Mouse (Mus musculus): Measurements from ENCODE around the gene Smarca4.
"Not testable (repeated sequence)": the region's sequence is repeated elsewhere in the genome, so short reads cannot be mapped to it uniquely, and the experiment has no call there.

Smarca4 gene

DNA sequence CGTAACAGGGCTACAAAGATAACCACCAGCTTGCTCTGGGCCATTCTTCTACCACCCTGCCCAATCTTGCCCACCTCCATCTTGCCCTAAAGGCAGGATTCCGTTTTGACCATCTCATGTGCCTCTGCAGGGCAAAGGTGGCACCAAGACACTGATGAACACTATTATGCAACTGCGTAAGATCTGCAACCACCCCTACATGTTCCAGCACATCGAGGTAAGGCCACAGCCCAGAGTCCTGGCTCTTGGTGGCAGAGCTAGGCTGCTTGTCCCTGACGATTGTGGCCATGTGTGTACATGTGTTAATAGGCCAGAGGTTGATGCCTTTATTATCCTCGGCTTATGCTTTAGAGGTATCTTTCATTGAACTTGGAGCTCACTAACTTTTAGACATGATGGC is 54.4 kb downstream of the Smarca4 start:
- no peak for DNase-seq

DNA sequence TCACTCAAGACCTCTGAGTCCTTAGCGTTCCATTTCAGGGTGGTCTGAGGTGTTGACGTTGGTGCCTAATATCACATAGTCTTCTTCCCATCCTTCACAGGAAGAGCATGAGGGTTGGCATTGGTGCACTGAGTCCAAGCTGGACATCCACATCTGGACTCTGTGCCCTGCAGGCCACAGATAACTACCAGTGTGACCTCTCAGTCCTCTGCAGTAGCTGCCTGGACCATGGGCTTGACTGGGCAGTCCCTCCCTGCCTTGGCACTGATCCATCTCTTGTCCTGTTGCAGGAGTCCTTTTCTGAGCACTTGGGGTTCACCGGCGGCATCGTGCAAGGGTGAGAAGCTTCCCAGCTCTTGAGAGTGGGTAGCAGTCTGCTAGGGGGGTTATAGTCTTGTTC is 55.8 kb downstream of the Smarca4 start:
- DNase-seq, result no peak

DNA sequence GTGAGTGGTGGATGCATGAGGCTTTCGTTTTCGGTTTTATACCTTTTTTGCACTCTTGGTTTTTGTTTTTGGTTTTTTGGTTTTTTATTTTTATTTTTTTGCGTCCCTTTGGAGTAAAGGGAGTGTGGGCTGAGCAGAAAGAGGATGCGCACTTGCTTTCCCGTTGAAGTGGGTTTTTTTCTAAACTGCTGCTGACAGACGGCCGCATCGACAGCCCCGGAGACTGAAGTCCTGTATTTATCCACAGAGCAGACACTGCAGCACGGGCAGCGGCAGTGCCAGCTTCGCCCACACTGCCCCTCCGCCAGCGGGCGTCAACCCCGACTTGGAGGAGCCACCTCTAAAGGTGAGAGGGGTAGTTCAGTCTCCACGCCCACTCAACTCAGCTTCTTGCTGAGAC is 61.7 kb downstream of the Smarca4 start:
- DNase-seq, result no peak

DNA sequence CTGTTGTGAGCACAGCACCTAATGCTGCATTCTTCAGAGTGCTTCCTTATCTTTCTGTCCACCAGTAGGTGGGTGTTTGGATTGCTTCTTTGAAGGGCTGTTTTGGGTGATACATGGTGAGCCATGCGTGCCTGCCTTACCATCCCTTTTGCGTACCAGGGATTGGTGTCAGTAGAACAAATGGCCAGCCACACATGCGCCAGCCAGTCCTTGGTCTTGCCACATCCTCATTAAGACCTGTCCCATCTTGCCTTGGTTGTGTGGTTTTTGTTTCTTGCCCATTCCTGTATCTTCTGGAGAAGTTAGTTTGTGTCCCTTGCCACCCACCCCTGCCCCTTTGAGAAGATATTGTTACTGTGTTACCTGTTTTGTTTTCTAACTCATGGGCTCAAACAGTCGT is 64.5 kb downstream of the Smarca4 start:
- DNase-seq, result no peak

DNA sequence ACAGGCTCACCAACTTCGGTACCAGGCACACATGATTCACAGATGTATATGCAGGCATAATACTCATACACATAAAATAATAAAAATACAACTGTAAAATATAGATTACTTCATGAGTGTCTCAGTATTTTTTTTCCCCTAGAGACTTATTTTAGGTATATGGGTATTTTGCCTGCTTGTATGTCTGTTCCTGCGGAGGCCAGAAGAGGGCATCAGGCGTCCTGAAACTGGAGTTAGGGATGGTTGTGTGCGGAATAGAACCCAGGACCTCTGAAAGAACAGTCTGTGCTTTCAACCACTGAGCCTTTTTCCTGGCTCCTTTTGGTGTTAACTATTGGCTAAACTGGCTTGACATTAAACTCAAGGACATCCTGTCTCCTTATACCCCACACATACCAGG is 66.9 kb downstream of the Smarca4 start:
- DNase-seq, result no peak

DNA sequence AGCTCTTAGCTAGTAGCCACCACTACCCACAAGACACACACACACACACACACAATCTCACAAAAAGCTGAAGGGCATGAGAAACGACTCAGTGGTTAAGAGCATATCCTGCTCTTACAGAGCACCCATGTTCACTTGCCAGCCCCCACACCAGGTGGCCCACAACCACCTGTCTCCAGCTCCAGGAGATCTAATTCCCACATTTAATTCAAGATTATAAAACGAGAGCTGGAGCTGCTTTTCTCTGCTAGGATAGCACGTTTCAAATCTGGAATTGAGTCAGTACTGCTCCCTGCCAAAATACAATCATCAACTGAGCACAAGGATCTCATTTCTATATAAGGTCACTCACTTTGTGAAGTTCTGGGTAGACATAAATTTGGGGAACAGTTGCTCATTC is 67.9 kb downstream of the Smarca4 start:
- DNase-seq, result no peak

DNA sequence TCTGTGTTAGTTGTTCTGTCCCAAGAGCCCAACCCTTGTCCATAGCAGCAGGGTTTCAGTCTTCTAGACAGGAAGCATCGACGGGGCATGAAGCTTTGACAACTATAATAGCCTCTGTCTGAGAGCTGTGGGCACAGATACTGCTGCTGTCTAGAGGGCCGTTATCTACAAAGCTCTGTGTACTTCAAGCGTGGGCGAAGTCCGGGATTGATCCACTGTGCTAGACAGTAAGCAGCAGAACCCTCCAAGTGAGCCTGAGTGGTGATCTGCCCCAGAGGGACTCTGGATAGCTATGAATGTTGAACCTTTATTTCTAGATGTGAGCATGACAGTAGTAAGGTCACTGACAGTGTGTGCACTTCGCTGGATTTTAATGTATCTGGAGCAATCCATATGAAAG is 72.6 kb downstream of the Smarca4 start:
- no peak for DNase-seq

DNA sequence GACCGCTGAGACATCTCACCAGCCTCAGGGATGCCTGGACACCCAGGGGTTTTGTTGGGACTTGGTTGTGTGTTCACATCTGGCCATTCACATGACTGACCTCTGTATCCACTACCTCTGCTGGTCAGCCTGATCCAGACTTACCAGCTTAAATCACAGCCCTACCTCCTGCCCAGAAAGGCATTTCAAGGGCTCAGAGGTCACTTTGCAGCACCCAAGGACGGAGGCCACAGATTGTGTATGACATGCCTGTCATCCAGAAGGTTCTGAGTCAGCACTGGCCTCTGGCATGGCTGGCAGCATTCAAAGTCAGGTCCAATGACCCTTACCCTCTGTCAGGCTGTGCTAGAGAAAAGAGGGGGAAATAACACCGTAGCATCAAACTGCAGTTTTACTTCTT is 74.1 kb downstream of the Smarca4 start:
- DNase-seq, result no peak

DNA sequence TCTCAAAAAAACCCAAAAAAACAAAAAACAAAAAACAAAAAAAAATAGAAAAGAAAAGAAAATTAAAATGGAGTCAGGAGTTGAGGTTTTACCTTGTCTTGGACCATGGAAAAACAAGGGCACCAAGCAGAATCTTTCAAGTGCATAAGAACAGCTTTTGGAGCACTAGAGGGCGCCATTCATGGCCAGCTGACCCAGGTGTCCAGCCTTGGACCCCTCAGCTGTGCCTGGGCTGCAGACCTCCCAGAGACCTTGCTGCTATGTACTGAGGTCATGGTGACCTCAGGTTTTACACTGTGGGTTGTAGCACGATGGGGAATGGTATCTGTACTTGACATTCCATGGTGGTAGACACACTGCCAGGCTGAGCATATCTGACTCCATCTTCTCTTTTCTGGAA is 75.9 kb downstream of the Smarca4 start:
- DNase-seq, result no peak

DNA sequence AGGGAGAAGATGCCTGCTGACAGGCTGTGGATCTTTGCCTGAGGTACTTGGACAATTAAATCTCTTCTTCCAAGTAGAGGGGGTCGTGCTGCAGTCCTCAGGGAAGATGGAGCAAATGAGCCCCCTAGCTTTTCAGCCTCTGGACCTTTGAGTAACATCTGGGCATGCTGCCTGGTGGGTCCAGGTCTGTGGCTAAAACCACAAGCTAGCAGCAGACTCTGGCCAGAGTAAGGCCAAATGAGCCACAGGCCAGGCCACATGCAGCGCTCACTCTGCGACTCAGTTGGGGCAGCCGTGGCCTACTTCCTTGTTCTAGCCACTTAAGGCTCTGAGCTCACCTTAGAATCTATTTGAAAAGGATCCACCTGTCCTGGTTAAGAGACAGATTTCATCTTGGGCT is 76.5 kb downstream of the Smarca4 start:
- no peak for DNase-seq

DNA sequence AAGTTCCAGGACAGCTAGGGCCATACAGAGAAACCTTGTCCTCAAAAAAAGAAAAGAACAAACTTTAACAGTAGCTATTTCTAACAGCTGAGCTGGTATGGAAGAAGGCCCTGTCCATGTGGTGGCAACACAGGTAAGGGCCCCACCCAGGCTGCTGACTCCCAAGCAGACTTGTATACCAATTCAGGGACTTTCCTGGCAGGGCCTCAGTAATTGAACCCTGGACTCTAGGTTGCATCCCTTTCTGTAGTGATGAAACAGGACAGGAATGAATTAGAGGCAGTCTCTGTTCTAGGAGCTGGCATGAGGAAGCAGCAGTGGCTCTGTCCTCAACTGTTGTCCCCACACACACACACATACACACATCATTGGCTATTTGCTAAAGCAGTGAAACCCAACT is 78.1 kb downstream of the Smarca4 start:
- DNase-seq, result no peak

DNA sequence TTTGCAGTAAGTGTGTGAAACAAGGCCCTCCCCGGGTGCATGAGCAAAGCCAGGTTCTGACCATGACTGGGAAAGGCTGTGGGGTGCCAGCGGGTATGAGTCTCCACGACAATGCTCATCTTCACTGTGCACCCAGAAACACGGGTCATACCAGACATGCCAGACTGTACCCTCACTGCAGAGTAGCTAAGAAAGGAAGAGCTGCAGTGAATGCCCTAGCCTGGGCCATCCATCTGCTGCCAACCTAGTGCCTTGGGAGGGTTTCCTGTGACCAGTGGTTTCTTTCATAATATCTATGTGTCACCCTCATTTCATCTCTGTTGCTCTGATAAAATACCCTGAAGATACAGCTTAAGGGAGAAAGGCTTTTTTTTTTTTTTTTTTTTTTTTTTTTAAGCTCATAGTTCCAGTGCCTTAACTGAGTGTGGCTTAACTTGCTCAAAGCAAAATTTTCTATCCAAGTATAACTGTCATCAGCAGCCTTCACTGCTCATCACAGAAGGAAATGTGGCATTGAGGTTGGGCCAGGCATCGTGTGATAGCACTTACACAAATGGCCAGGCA is 79.3 kb downstream of the Smarca4 start:
- no peak for DNase-seq

DNA sequence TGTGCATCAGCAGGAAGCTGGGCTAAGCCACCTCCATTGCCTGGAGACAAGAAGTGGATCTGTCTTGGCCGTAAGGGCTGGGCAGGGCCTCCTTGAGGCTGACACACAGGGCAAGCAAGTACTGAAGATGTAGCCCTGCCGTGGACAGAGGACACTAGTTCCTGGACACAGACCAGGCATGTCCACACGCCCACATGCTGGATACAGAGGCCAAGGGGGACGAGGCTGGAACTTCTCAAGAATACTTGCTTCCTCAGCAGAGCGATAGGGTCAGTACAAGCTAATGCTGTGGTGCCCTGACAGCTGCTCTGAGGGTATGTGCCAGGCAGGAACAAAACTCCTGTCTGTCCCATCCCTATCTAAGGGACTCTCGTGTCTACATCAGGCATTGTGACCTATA is 81.2 kb downstream of the Smarca4 start:
- no peak for DNase-seq

DNA sequence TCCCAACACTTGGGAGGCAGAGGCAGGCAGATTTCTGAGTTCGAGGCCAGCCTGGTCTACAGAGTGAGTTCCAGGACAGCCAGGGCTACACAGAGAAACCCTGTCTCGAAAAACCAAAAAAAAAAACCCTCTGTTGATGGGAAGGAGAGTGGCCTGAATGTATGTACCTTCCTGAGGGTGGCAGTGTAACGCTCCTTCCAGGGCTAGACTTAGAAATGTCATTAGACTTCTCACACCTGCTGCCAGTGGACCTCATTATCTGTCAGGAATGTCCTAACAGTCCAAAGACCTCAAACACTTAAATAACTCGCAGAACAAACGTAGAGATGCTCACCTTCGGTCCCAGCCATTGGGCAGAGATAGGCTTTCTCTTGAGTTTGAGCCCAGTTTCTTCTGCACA is 83.3 kb downstream of the Smarca4 start:
- not testable (repeated sequence) for DNase-seq

DNA sequence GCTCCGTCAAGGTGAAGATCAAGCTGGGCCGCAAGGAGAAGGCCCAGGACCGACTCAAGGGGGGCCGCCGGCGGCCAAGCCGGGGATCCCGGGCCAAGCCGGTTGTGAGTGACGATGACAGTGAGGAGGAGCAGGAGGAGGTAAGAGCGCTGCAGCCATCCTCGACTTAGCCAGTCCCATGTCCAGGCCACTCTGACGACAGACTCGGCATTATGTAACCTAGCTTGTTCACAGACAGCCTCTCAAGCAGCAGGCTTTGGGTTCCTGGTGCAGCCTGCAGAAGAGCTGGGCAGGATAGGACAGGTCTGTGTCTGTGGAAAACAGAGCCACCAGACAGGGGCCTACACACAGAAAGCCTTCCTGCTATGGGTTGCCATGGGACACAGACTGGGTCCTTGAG is 85.1 kb downstream of the Smarca4 start:
- no peak for DNase-seq

DNA sequence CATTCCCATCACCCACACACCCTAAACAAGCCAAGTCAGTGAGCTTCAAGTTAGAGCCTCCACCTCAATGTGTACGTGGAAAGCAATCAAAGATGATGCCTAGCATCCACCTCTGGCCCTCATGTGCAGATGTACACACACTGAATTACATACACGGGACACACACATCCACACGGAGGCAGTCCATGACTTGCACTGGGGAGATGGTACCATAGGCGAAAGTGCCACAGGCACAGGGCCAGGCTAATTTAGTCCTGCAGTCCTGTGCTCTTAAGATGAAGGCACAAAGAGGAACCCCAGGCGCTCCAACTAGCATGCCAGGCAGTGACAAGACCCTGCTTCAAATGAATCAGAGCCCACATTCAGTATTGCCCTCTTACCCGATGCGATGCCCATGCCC is 87.5 kb downstream of the Smarca4 start:
- no peak for DNase-seq

DNA sequence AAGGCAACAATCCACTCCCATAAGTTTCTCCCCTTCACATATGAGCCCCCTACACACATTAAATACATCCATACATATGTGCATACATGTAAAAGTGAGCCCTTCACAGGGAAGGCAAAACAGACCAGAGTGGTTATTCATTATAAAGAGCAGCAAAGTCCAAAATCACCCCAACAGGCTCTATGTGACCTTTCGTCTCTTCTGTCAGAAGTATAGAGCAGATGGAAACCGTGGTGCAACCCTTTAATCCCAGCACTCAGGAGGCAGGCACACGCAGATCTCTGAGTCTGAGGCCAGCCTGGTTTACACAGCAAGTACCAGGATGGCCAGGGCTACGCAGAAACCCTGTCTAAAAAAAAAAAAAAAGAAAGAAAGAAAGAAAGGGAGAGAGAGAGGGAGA is 90.1 kb downstream of the Smarca4 start:
- DNase-seq, result no peak

DNA sequence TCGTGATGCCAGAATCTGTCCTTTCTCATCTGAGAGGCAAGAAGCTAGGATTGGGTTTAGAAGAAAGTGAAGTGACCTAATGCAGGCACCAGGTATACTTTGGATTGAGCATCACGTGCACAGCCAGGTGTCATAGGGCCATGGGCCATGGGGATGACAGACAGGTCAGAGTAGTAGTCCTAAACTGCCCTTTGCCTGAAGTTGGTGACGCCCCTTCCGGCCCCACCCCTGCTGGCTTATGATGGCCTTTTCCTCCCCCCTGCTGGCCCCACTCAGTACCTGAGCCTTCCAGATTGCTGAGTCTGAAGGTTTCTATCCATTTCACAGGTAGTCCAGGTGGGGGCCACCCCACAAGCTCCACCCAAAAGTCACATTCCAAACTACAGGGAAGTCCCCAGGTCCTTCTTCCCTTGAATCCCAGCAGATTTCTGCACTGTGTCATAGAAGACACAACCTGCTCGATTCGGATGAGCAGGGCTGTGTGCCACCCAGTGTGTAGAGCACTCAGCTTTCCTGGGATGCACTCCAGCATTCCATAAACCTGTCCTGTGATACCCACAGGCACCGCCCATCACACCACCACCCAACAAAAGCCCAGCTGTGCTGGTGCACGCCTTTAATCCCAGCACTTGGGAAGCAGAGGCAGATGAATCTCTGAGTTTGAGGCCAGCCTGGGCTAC is 90.8 kb downstream of the Smarca4 start:
- DNase-seq, result no peak

DNA sequence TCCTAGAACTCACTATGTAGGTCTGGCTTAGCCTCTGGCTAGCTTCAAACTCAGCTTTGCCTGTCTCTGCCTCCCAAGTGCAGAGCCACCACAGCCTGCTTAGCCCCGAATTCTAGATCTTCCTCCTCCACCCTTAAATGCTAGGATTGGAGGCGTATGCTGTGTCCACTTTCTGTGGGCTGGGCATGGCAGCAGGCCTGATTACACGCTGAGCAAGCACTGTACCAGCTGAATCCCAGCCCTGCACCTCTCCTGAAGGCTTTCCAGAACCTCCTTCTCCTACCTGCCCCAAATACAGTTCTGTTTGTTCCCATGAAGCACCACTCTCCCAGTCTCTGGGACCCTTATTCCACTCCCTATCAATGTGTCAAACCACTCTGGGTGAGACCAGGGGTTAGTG is 93.4 kb downstream of the Smarca4 start:
- DNase-seq, result no peak

DNA sequence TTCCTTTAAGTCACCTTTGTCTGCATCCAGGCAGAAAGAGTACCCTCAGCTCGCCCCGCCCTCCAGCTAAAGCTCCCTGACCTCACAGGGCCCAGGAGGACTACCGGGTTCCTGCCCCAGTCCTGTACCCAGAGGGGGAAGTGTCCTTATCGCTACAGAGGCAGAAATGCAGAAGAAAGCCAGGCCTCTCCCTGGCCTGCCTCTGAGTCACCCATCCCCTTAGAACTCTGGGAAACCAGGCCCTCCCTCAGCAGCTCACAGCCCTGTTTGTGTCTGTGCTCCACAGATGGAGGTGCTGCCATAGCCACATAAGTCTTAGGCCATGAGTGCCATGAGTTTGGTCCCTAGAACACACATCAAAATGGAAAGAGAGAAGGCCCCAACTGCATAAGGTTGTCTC is 99.3 kb downstream of the Smarca4 start:
- no peak for DNase-seq

DNA sequence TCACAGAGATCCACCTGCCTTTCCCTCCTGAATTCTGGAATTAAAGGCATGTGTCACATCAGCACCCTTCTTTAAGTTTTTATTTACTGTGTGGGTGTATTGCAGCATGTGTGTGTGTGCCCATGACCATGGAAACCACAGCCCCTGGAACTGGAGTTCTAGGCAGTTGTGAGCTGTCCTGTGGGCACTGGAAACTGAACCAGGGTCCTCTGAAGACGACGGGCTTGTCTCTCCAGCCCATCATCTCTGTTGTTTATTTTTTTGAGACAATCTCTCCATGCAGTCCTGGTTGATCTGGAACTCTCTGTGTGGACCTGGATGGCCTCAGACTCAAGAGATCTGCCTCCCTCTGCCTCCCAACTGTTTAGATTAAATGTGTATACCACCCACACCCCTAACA is 101.0 kb downstream of the Smarca4 start:
- no peak for DNase-seq

DNA sequence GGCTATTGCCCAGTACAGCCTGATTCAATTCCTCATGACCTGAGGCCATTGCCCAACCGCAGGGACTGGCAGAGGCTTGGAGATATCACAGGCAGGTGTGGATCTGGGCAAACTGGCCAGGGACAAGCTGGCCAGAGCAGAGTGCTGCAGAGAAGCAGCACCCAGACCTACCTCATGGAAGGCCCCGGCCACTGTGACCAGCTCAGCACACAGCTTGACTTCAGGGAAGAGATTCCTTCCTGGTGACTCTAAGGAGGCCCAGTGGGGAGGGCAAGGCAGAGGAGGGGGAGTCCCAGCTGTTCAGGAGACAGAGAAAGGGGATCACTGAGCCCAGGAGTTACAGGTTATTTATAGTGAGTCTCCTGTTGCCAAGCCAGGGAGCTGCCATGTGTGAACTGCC is 105.1 kb downstream of the Smarca4 start:
- no peak for DNase-seq

DNA sequence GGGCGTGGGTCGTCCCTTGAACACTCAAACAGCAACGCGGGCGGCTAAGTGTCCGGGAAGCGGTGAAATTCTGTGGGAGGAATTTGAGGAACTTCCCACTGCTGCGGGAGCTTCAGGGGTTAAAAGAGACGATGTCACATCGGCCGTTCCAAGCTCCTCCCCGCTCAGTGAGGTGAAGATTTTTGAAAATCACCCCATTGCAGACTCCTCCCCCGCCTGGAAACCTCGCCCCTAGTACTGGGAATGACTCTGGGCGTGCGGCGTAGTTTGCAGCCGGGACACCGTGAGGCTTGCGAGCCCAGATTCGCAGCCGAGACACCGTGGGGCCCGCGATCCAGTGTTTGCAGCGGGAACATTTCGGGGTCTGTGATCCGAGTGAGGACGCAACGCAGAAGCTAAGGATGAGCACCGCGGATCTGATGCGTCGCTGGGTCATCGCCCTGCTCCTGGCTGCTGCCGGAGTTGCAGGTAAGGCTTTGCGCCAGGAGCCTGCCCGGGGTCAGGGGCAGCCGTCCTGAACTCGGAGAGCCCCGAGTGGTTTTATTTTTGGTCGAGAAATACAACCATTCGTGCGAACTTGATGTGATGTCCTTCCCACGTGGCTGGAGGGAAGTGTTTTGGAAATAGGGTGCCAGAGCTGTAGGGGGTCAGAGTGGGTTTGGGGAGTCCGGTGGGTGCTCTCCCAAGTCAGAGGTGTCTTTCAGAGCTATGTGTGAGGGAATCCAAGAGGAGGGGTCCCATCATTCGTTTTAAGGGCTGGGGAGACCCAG is 107.6 kb downstream of the Smarca4 start, which contains the start of gene Ldlr:
Gene Ldlr (plus strand): TSS at position 107 of the 770 bp plus-strand sequence.
- DNase-seq, result peak; percentile 57

DNA sequence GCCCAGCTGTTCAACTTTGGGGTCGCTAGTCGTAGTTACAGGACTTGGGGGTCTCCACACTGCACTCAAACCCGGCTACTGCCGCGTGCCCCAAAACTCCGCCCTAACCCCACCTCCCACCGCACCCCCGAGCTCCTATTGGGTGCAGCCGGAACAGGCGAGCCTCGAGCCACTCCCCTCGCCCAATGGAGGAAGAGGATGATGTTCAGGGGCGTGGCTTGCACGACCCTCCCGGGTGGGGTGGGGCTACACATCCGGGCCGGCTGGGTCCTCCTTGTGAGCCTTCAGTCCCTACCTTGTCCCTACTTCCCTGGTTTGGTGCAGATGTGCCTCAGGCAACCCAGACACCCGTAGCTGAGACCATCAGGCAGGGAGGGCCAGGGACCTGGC is 108.2 kb downstream of the Smarca4 start:
- peak; percentile 94 for DNase-seq

Measured in thymus, postnatal 25 days (tissue).